Mouse (Mus musculus) stomach, postnatal 0 days (tissue): ENCODE measurements around the gene Pdpr.

Source experiments
- CTCF ChIP-seq: IDR thresholded peaks from 2 replicates; pipeline ENCODE4 v1.5.1; 2016; ENCODE audit warnings: antibody characterized with exemption, low read depth, mild to moderate bottlenecking, moderate library complexity
- EP300 ChIP-seq: optimal IDR thresholded peaks from 2 replicates; pipeline ENCODE3; 2016; ENCODE audit warnings: antibody characterized with exemption

GRCm38 (mm10) chr8:111119481-111119880 lies 25.1 kb downstream of the Pdpr start:
- TF ChIP-seq EP300 (no peak), CTCF (no peak)
